In the genomic region with DNA sequence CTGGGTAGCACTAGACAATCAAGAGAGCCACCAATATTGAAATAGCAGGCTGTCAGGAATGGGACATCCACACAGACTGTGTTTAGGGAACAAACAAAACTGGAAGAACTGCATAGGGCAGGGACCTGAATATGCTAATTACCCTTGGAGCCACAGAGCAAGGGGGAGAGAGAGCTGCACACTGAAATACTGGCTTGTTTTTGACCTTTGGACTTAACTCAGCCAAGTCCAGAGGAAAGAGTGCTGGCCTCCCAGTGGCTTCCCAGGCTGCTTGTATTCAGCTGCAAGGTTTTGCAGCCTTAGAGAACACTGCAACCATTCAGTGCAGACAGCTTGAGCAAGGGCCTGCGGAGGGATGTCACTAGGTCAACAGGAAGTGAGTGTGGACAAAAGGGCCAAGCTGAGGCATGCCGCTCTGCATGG, we compare ENCODE assay signal across 9 mouse cellular contexts.
DNase-seq lines count a peak whose midpoint lies in the region; ATAC-seq and TF ChIP-seq lines count a peak whose summit lies in the region.
"Had no signal": no experiment of that assay in that cellular context is flagged by ENCODE, and none has a peak within 500 bp of the region (broad histone marks: within the 10 kb centered on the region; RNA-seq: fewer than 3 reads in every experiment).

No protein-coding gene starts in this region.

- H3K9ac ChIP-seq in lung, postnatal 0 days (replicated peaks; ENCODE audit: low read depth) = no peak overlapping the region

- TF ChIP-seq EP300 in lung, postnatal 0 days (IDR thresholded peaks at IDR 0.05) = no peak

- 14% methylated on average over 2 of the region's 2 CpGs for WGBS in embryonic facial prominence, embryonic 10.5 days
- 31% methylated on average over 2 of the region's 2 CpGs for WGBS in lung, postnatal 0 days

- no peak overlapping the region for H3K4me3 ChIP-seq in embryonic facial prominence, embryonic 10.5 days
- H3K4me3 ChIP-seq in lung, postnatal 0 days (ENCODE audit: low read depth, low read length) = no peak overlapping the region
- H3K4me3 ChIP-seq: erythroblast, embryonic 14.5 days had no signal

- no peak overlapping the region for H3K4me2 ChIP-seq in lung, postnatal 0 days (replicated peaks; ENCODE audit: low read depth, low read length)

- H3K9me3 ChIP-seq in embryonic facial prominence, embryonic 10.5 days = no peaks in the 10 kb centered on the region
- no peaks in the 10 kb centered on the region for H3K9me3 ChIP-seq in lung, postnatal 0 days (ENCODE audit: low read length)

- peak; percentile 53 for ATAC-seq in lung, postnatal 0 days
- no peak for ATAC-seq in megakaryocyte-erythroid progenitor cell, adult 5-6 weeks (replicated peaks; ENCODE audit: low FRiP score, low TSS enrichment, poor library complexity, severe bottlenecking)

- H3K36me3 ChIP-seq in embryonic facial prominence, embryonic 10.5 days (replicated peaks) = no peaks in the 10 kb centered on the region
- H3K36me3 ChIP-seq in lung, postnatal 0 days (ENCODE audit: insufficient read depth, low read length) = no peaks in the 10 kb centered on the region

- peaks cover 27% of the 10 kb centered on the region for H3K4me1 ChIP-seq in embryonic facial prominence, embryonic 10.5 days
- no peaks in the 10 kb centered on the region for H3K4me1 ChIP-seq in lung, postnatal 0 days (ENCODE audit: insufficient read depth, low read depth, low read length)

- peak; percentile 49 to 66 for DNase-seq in heart, adult 18-20 months
- DNase-seq in heart, postnatal 4 days = no peak
- peak; percentile 54 for DNase-seq in embryonic facial prominence, embryonic 10.5 days (ENCODE audit: low spot score)
- peak; percentile 60 to 80 for DNase-seq in kidney, adult 8-10 months
- peak; percentile 45 for DNase-seq in lung, postnatal 0 days (ENCODE audit: low spot score)
- no peak for DNase-seq in thymus, adult 18-20 months
- DNase-seq in adrenal gland, postnatal 25 days = no peak

- no peaks in the 10 kb centered on the region for H3K27me3 ChIP-seq in embryonic facial prominence, embryonic 10.5 days (replicated peaks; ENCODE audit: low read depth, poor library complexity, severe bottlenecking)
- H3K27me3 ChIP-seq in lung, postnatal 0 days (replicated peaks; ENCODE audit: insufficient read depth, low read length) = no peaks in the 10 kb centered on the region

- H3K27ac ChIP-seq in embryonic facial prominence, embryonic 10.5 days (replicated peaks) = peak overlapping the region; percentile 69
- no peak overlapping the region for H3K27ac ChIP-seq in lung, postnatal 0 days (ENCODE audit: low read length)

- no peak for TF ChIP-seq CTCF in lung, postnatal 0 days (IDR thresholded peaks at IDR 0.05)

Comparison
In these comparisons a context has a peak if more than half of its experiments do, and no peak if none do; other contexts are left out.
1. DNase-seq: peak in heart, adult 18-20 months (2 of 2), embryonic facial prominence, embryonic 10.5 days (single experiment), kidney, adult 8-10 months (2 of 2) and lung, postnatal 0 days (single experiment); none in heart, postnatal 4 days (single experiment), thymus, adult 18-20 months (0 of 2) and adrenal gland, postnatal 25 days (single experiment).